Mouse (Mus musculus): Measurements from ENCODE around the gene Prm3.

Prm3 gene

GRCm38 (mm10) chr16:10788866-10789265 is 1.8 kb downstream of the Prm3 start:
- no peak for DNase-seq

GRCm38 (mm10) chr16:10788271-10788670 is 2.4 kb downstream of the Prm3 start, which contains the start of gene Tnp2:
Gene Tnp2, minus strand, starts transcription at chr16:10788660.
- DNase-seq = no peak

GRCm38 (mm10) chr16:10787548-10788058 is 3.1 kb downstream of the Prm3 start:
- DNase-seq = no peak

- no peak for DNase-seq
Observed at GRCm38 (mm10) chr16:10786782-10787547, 3.7 kb downstream of the Prm3 start.

- peak; percentile 81 to 86 for DNase-seq
Observed at GRCm38 (mm10) chr16:10786288-10786687, 4.4 kb downstream of the Prm3 start.

- DNase-seq = peak; percentile 65 to 66
Observed at GRCm38 (mm10) chr16:10785371-10786231, 5.1 kb downstream of the Prm3 start, which contains the start of gene Socs1. Gene Socs1, minus strand, starts transcription at chr16:10785536.

GRCm38 (mm10) chr16:10784793-10785370 is 5.8 kb downstream of the Prm3 start:
- peak; percentile 86 to 88 for DNase-seq

- DNase-seq = peak; percentile 27 to 33
Observed at GRCm38 (mm10) chr16:10783883-10784792, 6.6 kb downstream of the Prm3 start.

GRCm38 (mm10) chr16:10783451-10783850 is 7.3 kb downstream of the Prm3 start:
- DNase-seq = no peak

- DNase-seq = no peak
Observed at GRCm38 (mm10) chr16:10783152-10783434, 7.6 kb downstream of the Prm3 start.

- no peak for DNase-seq
Observed at GRCm38 (mm10) chr16:10782377-10783151, 8.2 kb downstream of the Prm3 start.

GRCm38 (mm10) chr16:10781862-10782371 is 8.8 kb downstream of the Prm3 start:
- DNase-seq = no peak

- DNase-seq = no peak
Observed at GRCm38 (mm10) chr16:10780631-10781120, 10.0 kb downstream of the Prm3 start.

- DNase-seq = no peak
Observed at GRCm38 (mm10) chr16:10777579-10778160, 13.0 kb downstream of the Prm3 start.

GRCm38 (mm10) chr16:10776322-10776721 is 14.4 kb downstream of the Prm3 start:
- no peak for DNase-seq

- DNase-seq = no peak
Observed at GRCm38 (mm10) chr16:10774726-10775125, 16.0 kb downstream of the Prm3 start.

- DNase-seq = no peak
Observed at GRCm38 (mm10) chr16:10773543-10773942, 17.2 kb downstream of the Prm3 start.

- no peak for DNase-seq
Observed at GRCm38 (mm10) chr16:10771769-10772510, 18.8 kb downstream of the Prm3 start.

- no peak for DNase-seq
Observed at GRCm38 (mm10) chr16:10770531-10771325, 20.0 kb downstream of the Prm3 start.
